Mouse (Mus musculus): Measurements from ENCODE around the gene Btbd35f6. TPM values are rescaled to one million over a fixed set of nuclear protein-coding genes. Genes with fewer than 3 reads are reported as not detected.

The Btbd35f6 gene
- not detected in 2 replicates for polyA plus RNA-seq (2012; rRNA removed)

DNA sequence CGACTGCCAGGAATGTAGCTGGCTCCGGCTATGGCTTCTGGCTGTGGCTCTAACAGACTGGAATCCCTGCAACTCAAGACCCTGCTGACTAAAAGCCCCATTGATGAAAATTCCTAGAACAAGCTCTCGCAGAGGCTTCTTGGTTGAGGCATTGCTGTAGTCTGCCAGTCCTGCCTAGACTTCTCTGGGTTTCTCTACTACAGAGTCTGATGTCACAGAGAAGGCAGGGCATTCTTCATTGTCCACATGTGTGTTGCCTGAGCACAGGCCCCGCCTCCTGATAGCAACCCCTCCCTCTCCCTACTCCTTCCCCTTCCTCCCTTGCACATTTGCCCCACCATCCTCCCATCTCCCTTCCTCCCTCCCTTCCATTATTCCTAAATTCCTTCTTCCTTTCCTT lies at the start of gene Btbd35f6:
Btbd35f6 (minus strand) TSS at position 101 of the 400 bp plus-strand sequence.

DNA sequence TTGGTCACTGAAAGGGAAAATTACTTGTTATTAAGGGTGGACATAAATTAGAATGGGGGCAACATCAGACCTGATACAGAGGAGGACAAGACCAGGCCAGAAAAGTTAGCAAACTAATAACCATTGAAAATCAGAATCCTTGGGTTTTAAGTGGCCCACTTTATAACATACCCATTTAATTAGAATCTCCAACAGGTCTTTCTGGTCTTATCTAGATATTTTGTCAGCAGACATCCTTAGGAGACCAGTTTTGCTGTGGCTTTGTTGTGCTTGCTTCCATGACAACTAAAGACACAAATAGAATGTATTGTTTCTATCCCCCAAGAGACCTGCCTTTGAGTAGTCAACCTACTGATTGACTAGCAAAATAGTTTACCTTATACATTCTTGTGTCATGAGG lies 30.4 kb upstream of the Btbd35f6 start, which contains the start of gene Gm21870:
Gm21870 (minus strand) TSS at position 101 of the 400 bp plus-strand sequence.

Other genes starting within 250 kb of the Btbd35f6 start
- gene Gm21870, start 30.3 kb upstream of the Btbd35f6 start, polyA plus RNA-seq (2012; rRNA removed), result not detected in 2 replicates
- gene Btbd35f9, start 205.0 kb upstream of the Btbd35f6 start, polyA plus RNA-seq (2012; rRNA removed), result not detected in 2 replicates

All from central nervous system, embryonic 18 days (tissue).